Mouse (Mus musculus) thymus, adult 2 months (tissue): ENCODE results near the gene Sstr3. TPM values are rescaled to one million over a fixed set of nuclear protein-coding genes. Genes with fewer than 3 reads are reported as not detected.
A peak's percentile ranks its signal among the peaks of the same experiment; 100 is the strongest.

Experiments
- DNase-seq: peaks from one replicate; pipeline ENCODE4 v3.0.0; 2021
- H3K27ac ChIP-seq: fragments of 200-500 bp; 2 replicates; pipeline ENCODE4 v1.5.1; 2012; ENCODE audit warnings: low read length, control low read depth; ENCODE audit not compliant: control insufficient read depth, insufficient read depth
- H3K27me3 ChIP-seq: fragments of 200-500 bp; 2 replicates; pipeline ENCODE4 v1.6.1; 2012; ENCODE audit warnings: mild to moderate bottlenecking, low read length, moderate library complexity, mixed read lengths; ENCODE audit not compliant: control insufficient read depth, insufficient read depth
- H3K36me3 ChIP-seq: fragments of 200-500 bp; 2 replicates; pipeline ENCODE4 v1.6.1; 2012; ENCODE audit warnings: mild to moderate bottlenecking, low read length, moderate library complexity; ENCODE audit not compliant: control insufficient read depth, insufficient read depth
- H3K4me1 ChIP-seq: fragments of 200-500 bp; replicated peaks from 2 replicates; pipeline ENCODE4 v1.6.1; 2012; ENCODE audit warnings: low read length; ENCODE audit not compliant: control insufficient read depth, insufficient read depth
- H3K4me3 ChIP-seq: fragments of 200-500 bp; 2 replicates; pipeline ENCODE4 v1.5.1; 2012; ENCODE audit warnings: mild to moderate bottlenecking, low read length, control low read depth, moderate library complexity; ENCODE audit not compliant: control insufficient read depth, insufficient read depth
- CTCF ChIP-seq: fragments of 200-500 bp; IDR thresholded peaks from 2 replicates; pipeline ENCODE4 v1.5.1; 2012; ENCODE audit warnings: mild to moderate bottlenecking, control low read depth, low read length, moderate library complexity, borderline replicate concordance; ENCODE audit not compliant: control insufficient read depth, poor library complexity, insufficient read depth; ENCODE audit errors: extremely low read depth
- POLR2A ChIP-seq: fragments of 200-500 bp; IDR thresholded peaks from 2 replicates; pipeline ENCODE4 v1.6.1; 2012; ENCODE audit warnings: mild to moderate bottlenecking, low read length, control low read depth, moderate library complexity; ENCODE audit not compliant: control insufficient read depth, poor library complexity, insufficient read depth; ENCODE audit errors: extremely low read depth
- WGBS: fragments of 180-500 bp; shearing (Covaris S2); methylation state at CpG from one replicate; pipeline ENCODE4 v1.1.7; 2018; 5-methylcytosine and 5-hydroxymethylcytosine counted together
- polyA plus RNA-seq: library from polyadenylated mRNA; depleted of rRNA; stranded (reverse); fragments of >200 nt; gene quantifications from 2 replicates; pipeline ENCODE4 v1.2.3, GENCODE M21; 2012

The Sstr3 gene
- polyA plus RNA-seq, 1 experiment, result 1.6 TPM

GRCm38 (mm10) chr15:78505541-78505940, 38.9 kb downstream of the Sstr3 start:
- H3K27me3 ChIP-seq, result no peaks in the 10 kb centered on the region
- H3K4me3 ChIP-seq, result no peak overlapping the region
- TF ChIP-seq CTCF, result no peak
- TF ChIP-seq POLR2A, result no peak
- no peaks in the 10 kb centered on the region for H3K36me3 ChIP-seq
- peaks cover 13% of the 10 kb centered on the region for H3K4me1 ChIP-seq
- H3K27ac ChIP-seq, result no peak overlapping the region
- 88% methylated on average over 3 of the region's 3 CpGs for WGBS
- no peak for DNase-seq

GRCm38 (mm10) chr15:78504816-78505215, 39.7 kb downstream of the Sstr3 start:
- Histone ChIP-seq H3K4me1 (peaks cover 6% of the 10 kb centered on the region), H3K36me3 (no peaks in the 10 kb centered on the region), H3K27ac (no peak overlapping the region), H3K27me3 (no peaks in the 10 kb centered on the region), H3K4me3 (no peak overlapping the region)
- 96% methylated on average over 5 of the region's 5 CpGs for WGBS
- TF ChIP-seq CTCF, result no peak
- no peak for TF ChIP-seq POLR2A
- DNase-seq, result no peak

GRCm38 (mm10) chr15:78504013-78504412, 40.5 kb downstream of the Sstr3 start:
- Histone ChIP-seq H3K4me3 (no peak overlapping the region), H3K27ac (no peak overlapping the region), H3K4me1 (0 out of 2 replicates have a peak, but pooled peaks cover 3% of the 10 kb centered on the region), H3K27me3 (no peaks in the 10 kb centered on the region), H3K36me3 (no peaks in the 10 kb centered on the region)
- DNase-seq, result no peak
- TF ChIP-seq POLR2A (no peak), CTCF (no peak)
- 82% methylated on average over 1 of the region's 1 CpGs for WGBS

DNA sequence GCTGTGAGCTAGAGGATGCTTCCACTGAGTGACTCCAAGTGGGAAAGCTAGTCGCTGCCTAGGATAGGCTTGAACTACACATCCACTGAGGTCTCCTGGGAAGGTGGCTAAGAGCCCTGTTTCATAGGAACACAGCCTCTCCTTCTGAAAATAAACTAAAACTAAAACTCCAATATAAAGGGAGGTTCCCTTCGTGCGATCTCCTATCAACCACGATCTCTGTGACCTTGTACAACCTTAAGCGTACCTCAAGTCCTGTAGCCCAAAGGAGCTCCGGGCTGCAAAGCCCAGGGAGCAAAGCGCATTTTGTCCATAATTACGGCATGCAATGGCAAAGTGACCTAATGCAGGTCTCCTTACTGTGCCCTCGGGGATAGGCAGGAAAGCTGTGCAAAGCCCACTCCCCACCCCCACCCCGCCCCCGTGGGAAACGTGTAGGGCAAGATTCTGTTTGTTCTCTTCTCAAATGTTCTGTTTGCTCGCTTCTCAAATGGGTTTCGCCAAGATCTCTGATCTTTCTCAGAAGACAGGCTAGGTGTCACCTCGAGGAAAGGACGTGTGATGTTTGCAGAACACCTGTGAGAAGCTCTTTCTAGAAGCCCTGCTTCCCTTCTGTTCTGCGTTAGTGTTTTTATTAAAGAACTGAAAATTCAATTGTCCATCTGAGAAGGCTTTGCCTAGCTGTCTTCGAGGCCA, 41.9 kb downstream of the Sstr3 start:
- Histone ChIP-seq H3K4me3 (no peak overlapping the region), H3K27ac (no peak overlapping the region), H3K27me3 (no peaks in the 10 kb centered on the region), H3K4me1 (0 out of 2 replicates have a peak, but pooled peaks cover 3% of the 10 kb centered on the region), H3K36me3 (no peaks in the 10 kb centered on the region)
- WGBS, result 65% methylated on average over 18 of the region's 18 CpGs
- no peak for DNase-seq
- TF ChIP-seq POLR2A (no peak), CTCF (no peak)

DNA sequence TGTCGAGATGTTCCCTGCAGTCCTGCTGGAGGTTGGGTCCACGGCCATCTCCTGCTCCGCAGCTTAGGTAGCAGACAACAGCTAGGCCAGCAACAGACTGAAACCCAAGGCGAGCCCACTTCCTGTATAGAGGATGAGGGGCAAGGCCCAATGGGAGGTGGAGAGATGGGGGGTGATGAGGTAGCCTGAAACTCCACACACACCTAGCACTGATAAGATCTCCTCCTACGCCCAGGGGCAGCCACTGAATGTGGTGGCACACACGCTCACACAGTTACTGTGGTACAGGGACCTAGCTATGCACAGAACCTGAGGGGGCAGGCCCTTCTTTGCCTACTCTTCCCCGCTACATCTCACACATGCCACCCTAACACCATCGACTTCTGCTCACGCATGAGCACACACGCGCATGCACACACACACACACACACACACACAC, 49.5 kb downstream of the Sstr3 start, which contains the start of gene Il2rb:
Gene Il2rb (minus strand): TSS at position 304 of the 439 bp plus-strand sequence.
- WGBS, result 51% methylated on average over 11 of the region's 11 CpGs
- peak; percentile 40 for DNase-seq
- Histone ChIP-seq H3K27ac (peak within 1 kb of the TSS; percentile 7; the same call in 1 of the 2 replicates), H3K36me3 (no peaks in the 10 kb centered on the region), H3K27me3 (no peaks in the 10 kb centered on the region), H3K4me3 (peak within 1 kb of the TSS; percentile 32), H3K4me1 (peaks cover 24% of the 10 kb centered on the region)
- no peak for TF ChIP-seq CTCF
- TF ChIP-seq POLR2A, result no peak

- TF ChIP-seq POLR2A, result no peak
- no peak for TF ChIP-seq CTCF
Measured at GRCm38 (mm10) chr15:78493401-78494010, 51.0 kb downstream of the Sstr3 start.

More at GRCm38 (mm10) chr15:78493401-78494010, 51.0 kb downstream of the Sstr3 start:
- Histone ChIP-seq H3K36me3 (no peaks in the 10 kb centered on the region), H3K4me3 (peak overlapping the region; percentile 32), H3K4me1 (peaks cover 24% of the 10 kb centered on the region), H3K27ac (no peak overlapping the region), H3K27me3 (no peaks in the 10 kb centered on the region)
- WGBS, result 64% methylated on average over 10 of the region's 10 CpGs
- DNase-seq, result no peak
